Mouse (Mus musculus) kidney, adult 18-20 months (tissue): Measurements from ENCODE around the gene Eefsec.
A peak's percentile ranks its signal among the peaks of the same experiment; 100 is the strongest.

Experiments
- DNase-seq: peaks from one replicate; pipeline ENCODE4 v3.0.0; 2021

Eefsec gene

GRCm38 (mm10) chr6:88340761-88341160, 105.6 kb downstream of the Eefsec start:
- DNase-seq: no peak

GRCm38 (mm10) chr6:88329336-88329735, 117.0 kb downstream of the Eefsec start:
- no peak for DNase-seq

GRCm38 (mm10) chr6:88321879-88322278, 124.5 kb downstream of the Eefsec start:
- DNase-seq: peak; percentile 75

GRCm38 (mm10) chr6:88321253-88321652, 125.1 kb downstream of the Eefsec start:
- DNase-seq: no peak

- no peak for DNase-seq
Observed at GRCm38 (mm10) chr6:88319735-88320134, 126.6 kb downstream of the Eefsec start.

- no peak for DNase-seq
Observed at GRCm38 (mm10) chr6:88315295-88315694, 131.0 kb downstream of the Eefsec start.

GRCm38 (mm10) chr6:88313937-88314336, 132.4 kb downstream of the Eefsec start:
- no peak for DNase-seq

- DNase-seq: no peak
Observed at GRCm38 (mm10) chr6:88311593-88311992, 134.7 kb downstream of the Eefsec start.

- no peak for DNase-seq
Observed at GRCm38 (mm10) chr6:88306100-88306746, 140.1 kb downstream of the Eefsec start.

- no peak for DNase-seq
Observed at GRCm38 (mm10) chr6:88301234-88301633, 145.1 kb downstream of the Eefsec start.

- DNase-seq: no peak
Observed at GRCm38 (mm10) chr6:88299491-88299890, 146.8 kb downstream of the Eefsec start.

- DNase-seq: no peak
Observed at GRCm38 (mm10) chr6:88292274-88292909, 153.9 kb downstream of the Eefsec start.

- DNase-seq: no peak
Observed at GRCm38 (mm10) chr6:88290129-88290766, 156.1 kb downstream of the Eefsec start.

- DNase-seq: no peak
Observed at GRCm38 (mm10) chr6:88278141-88278540, 168.2 kb downstream of the Eefsec start.

- DNase-seq: no peak
Observed at GRCm38 (mm10) chr6:88277242-88277641, 169.1 kb downstream of the Eefsec start.

GRCm38 (mm10) chr6:88276221-88276620, 170.1 kb downstream of the Eefsec start:
- DNase-seq: no peak

GRCm38 (mm10) chr6:88274623-88275022, 171.7 kb downstream of the Eefsec start:
- DNase-seq: no peak

- DNase-seq: no peak
Observed at GRCm38 (mm10) chr6:88267970-88268369, 178.4 kb downstream of the Eefsec start.

GRCm38 (mm10) chr6:88267068-88267467, 179.3 kb downstream of the Eefsec start:
- DNase-seq: no peak

- no peak for DNase-seq
Observed at GRCm38 (mm10) chr6:88266055-88266454, 180.3 kb downstream of the Eefsec start.

- no peak for DNase-seq
Observed at GRCm38 (mm10) chr6:88265355-88265754, 181.0 kb downstream of the Eefsec start.

- DNase-seq: no peak
Observed at GRCm38 (mm10) chr6:88262160-88262559, 184.2 kb downstream of the Eefsec start.

GRCm38 (mm10) chr6:88260645-88261044, 185.7 kb downstream of the Eefsec start:
- DNase-seq: no peak

- no peak for DNase-seq
Observed at GRCm38 (mm10) chr6:88259621-88260020, 186.7 kb downstream of the Eefsec start.
